Mouse (Mus musculus) kidney, embryonic 14.5 days (tissue): ENCODE results near the gene Itga11. TPM values are rescaled to one million over a fixed set of nuclear protein-coding genes. Genes with fewer than 3 reads are reported as not detected.
A peak's percentile ranks its signal among the peaks of the same experiment; 100 is the strongest.

Experiments
- ATAC-seq: fragments of 200-750 bp; cut with Nextera tagmentation; 2 replicates; pipeline ENCODE4 v1.8.0; 2017; ENCODE audit warnings: moderate number of reproducible peaks, mild to moderate bottlenecking, moderate TSS enrichment, moderate library complexity; ENCODE audit not compliant: low FRiP score, low TSS enrichment
- H3K27ac ChIP-seq: fragments of 300-500 bp; sonication (generic); 2 replicates; pipeline ENCODE4 v1.5.1; 2014; ENCODE audit warnings: low read depth, mild to moderate bottlenecking, low read length, moderate library complexity, mixed read lengths
- H3K27me3 ChIP-seq: fragments of 300-500 bp; sonication (generic); 2 replicates; pipeline ENCODE4 v1.6.1; 2014; ENCODE audit warnings: mild to moderate bottlenecking, low read length; ENCODE audit not compliant: control insufficient read depth, insufficient read depth
- H3K36me3 ChIP-seq: fragments of 300-500 bp; sonication (generic); 2 replicates; pipeline ENCODE4 v1.6.1; 2014; ENCODE audit warnings: low read length, mixed read lengths; ENCODE audit not compliant: control insufficient read depth, insufficient read depth
- H3K4me1 ChIP-seq: fragments of 300-500 bp; sonication (generic); 2 replicates; pipeline ENCODE4 v1.6.1; 2014; ENCODE audit warnings: low read length, mixed read lengths; ENCODE audit not compliant: control insufficient read depth, insufficient read depth
- H3K4me2 ChIP-seq: fragments of 300-500 bp; sonication (generic); replicated peaks from 2 replicates; pipeline ENCODE4 v1.6.1; 2014; ENCODE audit warnings: low read depth, mild to moderate bottlenecking, low read length
- H3K4me3 ChIP-seq: fragments of 300-500 bp; sonication (generic); 2 replicates; pipeline ENCODE4 v1.5.1; 2014; ENCODE audit warnings: mild to moderate bottlenecking, low read length
- H3K9ac ChIP-seq: fragments of 300-500 bp; sonication (generic); 2 replicates; pipeline ENCODE4 v1.6.1; 2014; ENCODE audit warnings: low read depth, mild to moderate bottlenecking, low read length, moderate library complexity
- H3K9me3 ChIP-seq: fragments of 300-500 bp; sonication (generic); 2 replicates; pipeline ENCODE4 v1.6.1; 2016; ENCODE audit warnings: low read length; ENCODE audit not compliant: control insufficient read depth
- WGBS: fragments of 180-500 bp; shearing (Covaris S2); extraction: QIAGEN DNeasy Blood & Tissue Kit; methylation state at CpG from one replicate; pipeline ENCODE4 v1.1.7; 2014; 5-methylcytosine and 5-hydroxymethylcytosine counted together
- polyA plus RNA-seq: library from polyadenylated mRNA; unstranded; fragments of >200 nt; fragmentation: Nextera tagmentation; extraction: Ambion mirVana; gene quantifications from 2 replicates; pipeline ENCODE4 v1.2.1, GENCODE M21; 2014

Itga11 gene
- polyA plus RNA-seq, 1 experiment from 2014 or later, result 0.95 TPM

- ATAC-seq, result peak; percentile 33; the same call in 1 of the 2 replicates
- Histone ChIP-seq H3K4me1 (peaks cover 7% of the 10 kb centered on the region), H3K36me3 (no peaks in the 10 kb centered on the region), H3K4me2 (no peak overlapping the region), H3K9me3 (no peaks in the 10 kb centered on the region), H3K27ac (no peak overlapping the region), H3K9ac (no peak overlapping the region), H3K27me3 (no peaks in the 10 kb centered on the region), H3K4me3 (no peak overlapping the region)
- 83% methylated on average over 4 of the region's 4 CpGs for WGBS
Observed at GRCm38 (mm10) chr9:62668503-62668902, 9.1 kb upstream of the Itga11 start.

DNA sequence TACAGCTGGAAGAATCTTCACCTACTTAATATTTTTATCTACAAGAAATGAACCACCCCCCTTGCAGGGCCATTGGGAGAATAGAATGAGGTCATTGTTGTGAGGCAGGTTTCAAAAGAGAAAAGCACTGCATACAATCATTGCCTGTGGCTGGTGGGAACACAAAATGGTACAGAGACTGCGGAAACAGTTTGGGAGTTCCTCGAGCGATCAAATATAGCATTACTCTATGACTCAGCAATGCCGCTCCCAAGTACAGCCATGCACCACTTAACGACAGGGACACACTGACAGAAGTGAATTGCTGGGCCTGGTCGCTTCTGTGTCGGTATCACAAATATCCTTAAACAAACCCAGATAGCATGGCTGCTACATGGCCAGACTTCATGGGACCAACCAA, 4.4 kb upstream of the Itga11 start:
- no peak overlapping the region for H3K9ac ChIP-seq
- no peak overlapping the region for H3K4me3 ChIP-seq
- H3K36me3 ChIP-seq, result no peaks in the 10 kb centered on the region
- peaks cover 11% of the 10 kb centered on the region; the same call in 1 of the 2 replicates for H3K27me3 ChIP-seq
- peaks cover 8% of the 10 kb centered on the region for H3K4me1 ChIP-seq
- no peak overlapping the region for H3K4me2 ChIP-seq
- no peaks in the 10 kb centered on the region for H3K9me3 ChIP-seq
- H3K27ac ChIP-seq, result no peak overlapping the region
- ATAC-seq, result no peak
- WGBS, result 83% methylated on average over 7 of the region's 7 CpGs

DNA sequence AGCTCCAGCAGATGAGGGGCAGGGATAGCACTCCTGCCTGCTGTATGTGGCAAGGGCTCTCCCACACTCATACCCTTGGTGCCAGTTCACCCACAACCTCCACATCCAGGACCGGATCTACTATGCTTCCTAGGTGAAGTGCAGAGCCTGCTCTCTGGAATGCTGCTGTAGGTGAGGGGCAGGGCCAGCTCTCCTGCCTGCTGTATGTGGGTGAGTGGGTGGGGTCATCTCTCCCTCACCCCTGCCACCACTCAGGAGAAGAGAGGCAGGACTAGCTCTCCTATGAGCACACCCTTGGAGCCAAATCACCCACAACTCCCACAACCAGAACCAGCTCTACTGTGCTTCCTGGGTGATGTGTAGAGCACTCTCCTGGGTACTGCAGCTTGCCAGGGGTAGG, 2.5 kb upstream of the Itga11 start:
- Histone ChIP-seq H3K9ac (no peak overlapping the region), H3K27me3 (peaks cover 29% of the 10 kb centered on the region), H3K27ac (no peak overlapping the region), H3K4me1 (peaks cover 11% of the 10 kb centered on the region), H3K4me2 (no peak overlapping the region), H3K36me3 (no peaks in the 10 kb centered on the region), H3K9me3 (no peaks in the 10 kb centered on the region), H3K4me3 (no peak overlapping the region)
- no peak for ATAC-seq
- 67% methylated on average over 1 of the region's 1 CpGs for WGBS

- Histone ChIP-seq H3K27me3 (peaks cover 32% of the 10 kb centered on the region), H3K36me3 (no peaks in the 10 kb centered on the region), H3K4me1 (peaks cover 11% of the 10 kb centered on the region), H3K27ac (no peak overlapping the region), H3K9ac (peak overlapping the region; percentile 47; the same call in 1 of the 2 replicates), H3K4me2 (peak overlapping the region; percentile 79), H3K9me3 (no peaks in the 10 kb centered on the region), H3K4me3 (peak overlapping the region; percentile 44)
- 7% methylated on average over 22 of the region's 22 CpGs for WGBS
- ATAC-seq, result no peak
Observed at GRCm38 (mm10) chr9:62678550-62679155, 1.0 kb downstream of the Itga11 start.

DNA sequence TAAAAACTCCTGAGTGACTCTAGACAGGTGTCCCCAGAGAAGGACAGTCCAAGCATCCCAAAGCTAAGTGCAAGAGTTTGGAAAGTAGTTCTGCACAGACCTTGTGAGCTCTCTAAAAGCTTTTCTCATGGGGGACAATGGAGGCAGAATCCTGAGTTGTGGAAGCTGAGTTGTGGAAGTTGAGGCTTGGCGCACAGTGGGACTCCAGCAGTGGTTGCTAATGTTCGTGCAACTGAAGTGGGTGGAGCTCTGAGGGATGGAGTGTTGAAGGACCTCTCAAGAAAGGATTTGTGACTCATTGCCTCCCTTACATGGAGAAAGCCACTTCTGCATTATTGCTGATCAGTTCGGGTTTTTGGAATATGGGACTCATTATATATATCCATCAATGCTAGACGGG, 1.8 kb downstream of the Itga11 start:
- Histone ChIP-seq H3K9ac (no peak overlapping the region), H3K4me3 (no peak overlapping the region), H3K27ac (no peak overlapping the region), H3K4me2 (no peak overlapping the region), H3K9me3 (no peaks in the 10 kb centered on the region), H3K36me3 (no peaks in the 10 kb centered on the region), H3K27me3 (peaks cover 32% of the 10 kb centered on the region), H3K4me1 (peaks cover 11% of the 10 kb centered on the region)
- ATAC-seq, result no peak
- 70% methylated on average over 4 of the region's 4 CpGs for WGBS

- Histone ChIP-seq H3K9ac (no peak overlapping the region), H3K9me3 (no peaks in the 10 kb centered on the region)
- 88% methylated on average over 7 of the region's 7 CpGs for WGBS
Observed at GRCm38 (mm10) chr9:62684311-62684710, 6.7 kb downstream of the Itga11 start.

GRCm38 (mm10) chr9:62689748-62690147, 12.1 kb downstream of the Itga11 start:
- H3K4me1 ChIP-seq, result no peaks in the 10 kb centered on the region
- H3K9me3 ChIP-seq, result no peaks in the 10 kb centered on the region
- H3K9ac ChIP-seq, result no peak overlapping the region
- no peak for ATAC-seq
- H3K27me3 ChIP-seq, result no peaks in the 10 kb centered on the region
- H3K27ac ChIP-seq, result no peak overlapping the region
- H3K4me3 ChIP-seq, result no peak overlapping the region
- no peak overlapping the region for H3K4me2 ChIP-seq
- WGBS, result 89% methylated on average over 10 of the region's 10 CpGs
- no peaks in the 10 kb centered on the region for H3K36me3 ChIP-seq

More at GRCm38 (mm10) chr9:62684311-62684710, 6.7 kb downstream of the Itga11 start:
- no peak overlapping the region for H3K27ac ChIP-seq
- H3K4me1 ChIP-seq, result no peaks in the 10 kb centered on the region
- H3K4me2 ChIP-seq, result no peak overlapping the region
- H3K27me3 ChIP-seq, result peaks cover 11% of the 10 kb centered on the region
- no peaks in the 10 kb centered on the region for H3K36me3 ChIP-seq
- H3K4me3 ChIP-seq, result no peak overlapping the region
- ATAC-seq, result no peak

- no peaks in the 10 kb centered on the region for H3K27me3 ChIP-seq
- 86% methylated on average over 5 of the region's 5 CpGs for WGBS
- no peaks in the 10 kb centered on the region for H3K36me3 ChIP-seq
- no peak overlapping the region for H3K27ac ChIP-seq
- no peaks in the 10 kb centered on the region for H3K9me3 ChIP-seq
- H3K4me3 ChIP-seq, result no peak overlapping the region
- H3K4me1 ChIP-seq, result no peaks in the 10 kb centered on the region
- H3K4me2 ChIP-seq, result no peak overlapping the region
- ATAC-seq, result no peak
- H3K9ac ChIP-seq, result no peak overlapping the region
Observed at GRCm38 (mm10) chr9:62694054-62694453, 16.4 kb downstream of the Itga11 start.

GRCm38 (mm10) chr9:62695210-62695609, 17.6 kb downstream of the Itga11 start:
- Histone ChIP-seq H3K36me3 (no peaks in the 10 kb centered on the region), H3K4me3 (no peak overlapping the region), H3K27ac (no peak overlapping the region), H3K9me3 (no peaks in the 10 kb centered on the region), H3K4me2 (no peak overlapping the region), H3K9ac (no peak overlapping the region), H3K4me1 (no peaks in the 10 kb centered on the region), H3K27me3 (no peaks in the 10 kb centered on the region)
- ATAC-seq, result no peak
- 82% methylated on average over 9 of the region's 9 CpGs for WGBS
